Mouse (Mus musculus) lung, postnatal 0 days (tissue): ENCODE measurements around the gene Lias.

Source experiments
- CTCF ChIP-seq: IDR thresholded peaks from 2 replicates; pipeline ENCODE4 v1.5.1; 2016; ENCODE audit warnings: antibody characterized with exemption, mild to moderate bottlenecking
- EP300 ChIP-seq: IDR thresholded peaks from 2 replicates; pipeline ENCODE4 v1.6.1; 2016; ENCODE audit warnings: antibody characterized with exemption, mild to moderate bottlenecking, control low read depth

DNA sequence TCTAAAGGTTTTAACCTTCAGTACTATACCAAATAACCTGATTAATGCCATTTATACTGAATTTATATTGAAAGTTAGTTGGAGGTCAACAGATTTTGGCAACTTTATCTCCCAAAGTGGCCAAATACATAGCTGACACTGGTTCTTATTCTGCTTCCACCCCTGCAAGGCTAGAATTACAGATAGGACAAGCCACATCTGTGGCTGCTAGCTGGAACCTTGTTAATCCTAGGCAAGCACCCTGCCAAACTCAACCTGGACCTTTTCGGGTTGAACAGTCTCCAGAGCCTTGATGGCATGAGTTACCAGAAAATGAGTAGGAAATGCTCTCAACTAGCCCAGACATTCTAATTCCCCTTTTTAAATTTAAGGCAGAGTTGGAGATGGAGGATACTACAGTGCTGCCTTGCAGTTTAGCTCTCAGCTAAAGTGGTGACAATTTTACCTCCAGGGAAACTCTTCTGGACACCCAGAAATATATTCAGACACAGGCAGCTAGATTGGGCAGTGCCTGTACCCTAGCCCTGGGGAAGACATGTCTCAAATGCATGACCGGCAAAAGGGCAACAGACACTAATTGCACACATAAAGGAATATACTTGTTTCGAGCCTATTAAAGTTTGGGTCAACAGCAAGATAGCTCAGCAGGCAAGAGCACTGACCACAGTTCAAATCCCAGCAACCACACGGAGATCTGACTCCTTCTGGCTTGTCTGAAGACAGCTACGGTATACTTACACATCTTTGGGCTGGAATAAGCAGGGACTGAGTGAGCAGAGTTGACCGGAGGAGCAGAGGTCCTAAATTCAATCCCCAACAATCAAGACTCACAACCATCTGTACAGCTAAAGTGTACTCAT is 4.1 kb upstream of the Lias start:
- no peak for TF ChIP-seq EP300
- TF ChIP-seq CTCF, result no peak
